Mouse (Mus musculus) forebrain, embryonic 11.5 days (tissue): ENCODE data around the gene Usp22. TPM values are rescaled to one million over a fixed set of nuclear protein-coding genes. Genes with fewer than 3 reads are reported as not detected.

ENCODE experiments used
- ATAC-seq: fragments of 200-750 bp; cut with Nextera tagmentation; replicated peaks from 2 replicates; pipeline ENCODE4 v1.8.0; 2017; ENCODE audit warnings: moderate TSS enrichment; ENCODE audit not compliant: low FRiP score
- DNase-seq: peaks from one replicate; pipeline ENCODE4 v3.0.0-alpha.2; 2017; ENCODE audit warnings: low spot score
- H3K27ac ChIP-seq: fragments of 300-500 bp; sonication (generic); 2 replicates; pipeline ENCODE4 v1.5.1; 2014; ENCODE audit warnings: low read depth, low read length
- H3K27me3 ChIP-seq: fragments of 300-500 bp; sonication (generic); 2 replicates; pipeline ENCODE4 v1.6.1; 2014; ENCODE audit warnings: mild to moderate bottlenecking, low read length, mixed read lengths; ENCODE audit not compliant: control insufficient read depth, insufficient read depth
- H3K36me3 ChIP-seq: fragments of 300-500 bp; sonication (generic); 2 replicates; pipeline ENCODE4 v1.6.1; 2014; ENCODE audit warnings: mild to moderate bottlenecking, low read length, moderate library complexity, mixed read lengths; ENCODE audit not compliant: control insufficient read depth, insufficient read depth
- H3K4me1 ChIP-seq: fragments of 300-500 bp; sonication (generic); replicated peaks from 2 replicates; pipeline ENCODE4 v1.6.1; 2014; ENCODE audit warnings: low read length, mixed read lengths; ENCODE audit not compliant: control insufficient read depth, insufficient read depth
- H3K4me2 ChIP-seq: fragments of 300-500 bp; sonication (generic); 2 replicates; pipeline ENCODE4 v1.6.1; 2014; ENCODE audit warnings: low read depth, mild to moderate bottlenecking, low read length, moderate library complexity, mixed read lengths; ENCODE audit not compliant: severe bottlenecking
- H3K4me3 ChIP-seq: fragments of 300-500 bp; sonication (generic); 2 replicates; pipeline ENCODE4 v1.5.1; 2014; ENCODE audit warnings: low read depth, low read length
- H3K9ac ChIP-seq: fragments of 300-500 bp; sonication (generic); 2 replicates; pipeline ENCODE4 v1.6.1; 2014; ENCODE audit warnings: low read length
- H3K9me3 ChIP-seq: fragments of 300-500 bp; sonication (generic); 2 replicates; pipeline ENCODE4 v1.6.1; 2016; ENCODE audit warnings: low read length, mixed read lengths; ENCODE audit not compliant: control insufficient read depth
- WGBS: fragments of 180-500 bp; shearing (Covaris S2); extraction: QIAGEN DNeasy Blood & Tissue Kit; methylation state at CpG from one replicate; pipeline ENCODE4 v1.1.7; 2014; 5-methylcytosine and 5-hydroxymethylcytosine counted together
- polyA plus RNA-seq: library from polyadenylated mRNA; unstranded; fragments of >200 nt; fragmentation: Nextera tagmentation; extraction: Ambion mirVana; gene quantifications from 2 replicates; pipeline ENCODE4 v1.2.1, GENCODE M21; 2014

The Usp22 gene
- polyA plus RNA-seq, 1 experiment from 2014 or later: 259 TPM

DNA sequence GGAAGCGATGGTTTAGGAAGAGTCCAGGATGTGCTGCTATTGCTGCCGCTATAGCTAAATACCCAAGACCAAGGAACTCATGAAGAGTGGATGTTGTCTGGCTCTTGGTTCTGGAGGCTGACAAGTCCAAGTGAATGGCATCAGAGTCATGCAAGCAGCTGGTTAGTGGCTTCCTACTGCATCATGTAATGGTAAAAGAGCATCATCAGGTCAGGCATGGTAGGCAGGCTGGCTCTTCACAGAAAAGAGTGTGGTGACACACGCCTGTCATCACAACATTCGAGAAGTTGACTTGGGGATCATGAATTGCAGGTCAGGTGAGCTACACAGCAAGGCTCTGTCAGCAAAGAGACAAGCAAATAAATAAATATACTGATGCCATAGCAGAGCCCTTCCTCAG, 63.4 kb downstream of the Usp22 start:
- Histone ChIP-seq H3K36me3 (no peaks in the 10 kb centered on the region), H3K27ac (no peak overlapping the region), H3K4me2 (no peak overlapping the region), H3K9me3 (no peaks in the 10 kb centered on the region), H3K9ac (no peak overlapping the region), H3K4me3 (no peak overlapping the region), H3K4me1 (no peaks in the 10 kb centered on the region), H3K27me3 (no peaks in the 10 kb centered on the region)
- DNase-seq (no peak), ATAC-seq (no peak)
- WGBS: 95% methylated on average over 4 of the region's 4 CpGs

DNA sequence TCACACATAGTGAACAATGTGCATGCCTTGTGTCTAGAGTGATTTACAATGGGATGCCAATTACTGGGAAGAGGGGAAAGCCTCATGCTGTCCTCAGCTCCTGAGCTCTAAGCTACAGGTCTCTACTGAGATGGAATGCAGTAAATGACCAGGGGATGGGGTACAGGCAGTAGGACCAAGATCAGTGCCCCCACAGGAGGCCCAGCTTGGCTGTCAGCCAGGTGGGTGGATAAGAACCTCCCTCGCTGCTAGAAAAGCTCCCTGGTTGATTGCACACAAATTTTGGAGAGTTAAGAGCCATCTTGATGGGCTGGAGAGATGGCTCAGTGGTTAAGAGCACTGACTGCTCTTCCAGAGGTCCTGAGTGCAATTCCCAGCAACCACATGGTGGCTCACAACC, 63.9 kb downstream of the Usp22 start:
- Histone ChIP-seq H3K9ac (no peak overlapping the region), H3K4me2 (no peak overlapping the region), H3K4me3 (no peak overlapping the region), H3K36me3 (no peaks in the 10 kb centered on the region), H3K27ac (no peak overlapping the region), H3K9me3 (no peaks in the 10 kb centered on the region), H3K27me3 (no peaks in the 10 kb centered on the region), H3K4me1 (no peaks in the 10 kb centered on the region)
- WGBS: 71% methylated on average over 1 of the region's 1 CpGs
- DNase-seq (no peak), ATAC-seq (no peak)

DNA sequence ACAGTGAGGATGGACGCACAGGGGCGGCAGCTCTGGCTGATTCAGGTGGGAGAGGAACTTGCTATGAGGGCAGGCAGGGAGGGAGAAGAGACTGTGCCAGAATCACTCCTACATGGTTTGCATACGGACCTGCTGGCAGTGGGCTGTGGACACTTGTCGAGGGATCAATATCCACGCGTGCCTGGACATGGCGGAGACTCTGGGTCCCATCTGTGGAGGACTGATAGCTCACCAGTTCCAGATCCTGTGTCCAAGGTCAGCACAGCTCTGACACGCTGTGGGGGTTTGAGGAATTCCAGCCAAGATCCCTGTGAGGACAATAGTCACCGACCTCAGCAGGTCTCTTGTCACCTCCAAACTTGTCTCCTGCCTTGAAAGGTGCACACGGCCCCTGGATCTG, 64.7 kb downstream of the Usp22 start:
- H3K4me1 ChIP-seq: no peaks in the 10 kb centered on the region
- ATAC-seq (no peak), DNase-seq (no peak)
- no peaks in the 10 kb centered on the region for H3K36me3 ChIP-seq
- H3K27me3 ChIP-seq: no peaks in the 10 kb centered on the region
- WGBS: 90% methylated on average over 10 of the region's 10 CpGs
- no peaks in the 10 kb centered on the region for H3K9me3 ChIP-seq
- H3K4me2 ChIP-seq: no peak overlapping the region
- no peak overlapping the region for H3K4me3 ChIP-seq
- no peak overlapping the region for H3K27ac ChIP-seq
- no peak overlapping the region for H3K9ac ChIP-seq

DNA sequence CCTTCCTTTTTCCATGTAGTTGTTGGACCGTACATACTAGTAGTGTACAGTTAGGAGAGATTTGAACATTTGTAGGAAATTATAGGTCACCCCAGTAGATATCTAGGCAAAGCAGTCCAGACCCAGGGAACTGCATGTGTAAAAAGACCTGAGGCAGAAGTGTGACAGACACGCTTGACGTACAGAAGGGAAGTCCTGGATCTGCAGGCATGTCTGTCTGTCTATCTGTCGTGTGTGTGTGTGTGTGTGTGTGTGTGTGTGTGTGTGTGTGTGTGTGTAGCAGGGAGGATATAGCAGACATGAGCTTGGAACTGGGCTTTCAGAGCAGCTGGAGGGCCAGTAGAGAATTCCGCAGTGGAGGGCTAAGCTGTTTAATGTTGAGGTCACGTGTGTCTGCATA, 65.1 kb downstream of the Usp22 start:
- no peak overlapping the region for H3K4me2 ChIP-seq
- no peak for DNase-seq
- ATAC-seq: no peak
- H3K9ac ChIP-seq: no peak overlapping the region
- no peak overlapping the region for H3K4me3 ChIP-seq
- no peak overlapping the region for H3K27ac ChIP-seq
- 92% methylated on average over 6 of the region's 6 CpGs for WGBS
- H3K4me1 ChIP-seq: no peaks in the 10 kb centered on the region
- H3K9me3 ChIP-seq: no peaks in the 10 kb centered on the region
- H3K36me3 ChIP-seq: no peaks in the 10 kb centered on the region
- H3K27me3 ChIP-seq: no peaks in the 10 kb centered on the region; the same call in 1 of the 2 replicates

DNA sequence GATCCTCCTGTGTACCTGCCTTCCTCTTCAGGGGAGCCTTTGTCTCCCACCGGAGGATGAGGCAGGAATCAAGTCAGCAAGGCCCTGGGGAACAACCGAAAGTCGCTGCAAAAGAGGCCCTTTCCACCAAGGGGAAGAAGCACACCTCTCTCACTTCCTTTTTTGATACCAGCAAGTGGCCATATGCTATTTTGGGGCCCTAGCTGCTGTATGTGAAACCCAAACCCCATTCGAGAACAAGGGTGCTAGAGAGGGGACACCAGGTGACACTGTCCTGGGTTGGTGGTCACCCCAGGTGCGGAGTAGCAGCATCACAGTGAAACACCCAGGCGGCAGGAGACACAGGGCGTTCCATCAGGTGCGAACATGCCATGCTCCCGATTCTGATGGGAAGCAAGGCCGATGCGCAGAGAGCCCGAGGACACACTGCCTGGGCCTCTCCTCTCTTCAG, 65.9 kb downstream of the Usp22 start:
- no peaks in the 10 kb centered on the region for H3K9me3 ChIP-seq
- no peak overlapping the region for H3K4me3 ChIP-seq
- H3K36me3 ChIP-seq: no peaks in the 10 kb centered on the region
- H3K27ac ChIP-seq: no peak overlapping the region
- ATAC-seq: no peak
- no peak overlapping the region for H3K4me2 ChIP-seq
- WGBS: 87% methylated on average over 12 of the region's 12 CpGs
- no peaks in the 10 kb centered on the region; the same call in 1 of the 2 replicates for H3K27me3 ChIP-seq
- DNase-seq: no peak
- H3K4me1 ChIP-seq: no peaks in the 10 kb centered on the region
- H3K9ac ChIP-seq: no peak overlapping the region

DNA sequence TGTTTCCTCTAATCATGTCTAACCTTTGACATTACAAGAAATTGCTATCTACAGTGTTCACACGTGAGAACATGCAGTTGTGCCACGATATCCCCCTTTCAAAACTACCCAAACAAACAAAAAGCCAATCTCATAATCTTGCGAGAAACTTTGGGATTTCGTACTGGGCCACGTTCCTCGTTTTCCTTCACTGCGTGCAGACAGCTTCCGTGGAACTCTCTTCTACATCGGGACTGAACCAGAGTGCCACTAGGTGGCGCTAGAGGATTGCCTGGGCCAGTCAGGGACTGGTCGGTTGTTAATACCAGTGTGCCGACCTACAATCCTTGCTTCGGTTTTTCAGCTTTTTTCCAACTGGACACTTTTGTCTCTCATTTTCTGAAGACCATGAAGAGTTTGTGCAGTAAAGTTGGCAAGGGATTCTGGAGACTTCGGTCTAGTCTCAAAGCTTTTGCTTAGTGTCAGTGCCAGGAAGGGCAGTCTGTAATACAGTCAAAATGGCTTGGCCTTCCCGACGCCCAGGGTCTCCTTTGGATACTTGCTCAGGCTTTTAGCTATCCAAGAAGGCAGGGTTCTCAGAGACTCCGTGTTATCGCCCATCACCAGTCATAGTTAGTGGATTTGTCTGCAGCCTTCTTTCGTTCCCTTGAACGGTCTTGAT, 70.5 kb downstream of the Usp22 start:
- Histone ChIP-seq H3K4me1 (no peaks in the 10 kb centered on the region), H3K27ac (no peak overlapping the region), H3K4me2 (no peak overlapping the region), H3K27me3 (no peaks in the 10 kb centered on the region; the same call in 1 of the 2 replicates), H3K36me3 (no peaks in the 10 kb centered on the region), H3K4me3 (no peak overlapping the region), H3K9me3 (no peaks in the 10 kb centered on the region), H3K9ac (no peak overlapping the region)
- ATAC-seq (0 out of 2 replicates have a peak, but pooled peaks have one; percentile 76), DNase-seq (peak; percentile 93)
- WGBS: 21% methylated on average over 20 of the region's 20 CpGs

DNA sequence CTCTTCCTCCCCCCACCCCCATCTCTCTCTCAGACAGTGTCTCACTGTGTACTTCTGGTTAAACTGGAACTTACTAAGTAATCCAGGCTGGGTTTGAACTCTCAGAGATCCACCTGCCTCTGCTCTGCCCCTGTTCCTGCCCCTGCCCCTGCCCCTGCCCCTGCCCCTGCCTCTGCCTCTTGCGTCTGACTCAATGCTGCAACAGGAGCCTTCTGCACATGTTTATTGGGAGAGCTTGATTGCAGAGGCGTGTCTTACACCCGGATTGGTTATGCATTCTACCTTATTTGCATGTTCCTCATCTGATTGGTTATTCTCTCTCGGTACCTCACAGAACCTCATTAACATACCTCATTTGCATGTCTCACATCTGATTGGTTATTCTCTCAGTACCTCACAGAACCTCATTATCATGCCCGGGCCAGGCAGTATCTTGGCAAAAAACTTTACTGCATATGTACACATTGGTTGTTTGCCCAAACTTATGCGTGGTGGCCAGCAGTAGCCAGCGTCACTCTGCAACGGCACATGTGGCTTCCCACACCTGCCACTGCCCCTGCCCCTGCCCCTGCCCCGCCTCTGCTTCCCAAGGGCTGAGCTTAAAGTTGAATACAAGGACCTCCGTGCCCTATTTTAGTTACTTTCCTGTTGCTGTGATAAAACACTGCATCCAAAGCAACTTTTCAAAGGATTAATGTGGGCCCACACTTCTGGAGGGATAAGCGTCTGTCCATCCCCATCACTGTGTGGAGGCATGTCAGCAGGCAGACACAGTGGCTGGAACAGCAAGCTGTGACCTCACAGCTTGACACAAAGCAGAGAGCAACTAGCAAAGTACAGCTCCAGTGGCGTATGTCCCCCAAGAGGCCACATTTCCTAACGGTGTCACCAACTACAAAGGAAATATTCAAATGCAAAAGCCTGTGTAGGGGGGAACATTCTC, 72.2 kb downstream of the Usp22 start:
- no peaks in the 10 kb centered on the region for H3K36me3 ChIP-seq
- DNase-seq: no peak
- ATAC-seq: 0 out of 2 replicates have a peak, but pooled peaks have one; percentile 24
- WGBS: 60% methylated on average over 12 of the region's 13 CpGs
- no peak overlapping the region for H3K9ac ChIP-seq
- H3K4me2 ChIP-seq: no peak overlapping the region
- no peaks in the 10 kb centered on the region for H3K4me1 ChIP-seq
- no peak overlapping the region for H3K4me3 ChIP-seq
- H3K27ac ChIP-seq: no peak overlapping the region
- no peaks in the 10 kb centered on the region for H3K9me3 ChIP-seq
- no peaks in the 10 kb centered on the region; the same call in 1 of the 2 replicates for H3K27me3 ChIP-seq
